Mouse (Mus musculus) MEL (cell line): ENCODE measurements around the gene Frs2.

Experiments
- CTCF ChIP-seq, 3 experiments: IDR thresholded peaks in 2 of 3; conservative IDR thresholded peaks in 1 of 3; 2 replicates each; pipeline ENCODE4 v1.5.1; 2011 to 2012; ENCODE audit warnings: low read length in 3 of 3, low read depth in 2 of 3, mild to moderate bottlenecking in 2 of 3, improper control_type of control experiment in 1 of 3, inconsistent platforms in 1 of 3, mixed read lengths in 1 of 3, moderate library complexity in 1 of 3; ENCODE audit not compliant: control insufficient read depth in 1 of 3, insufficient read depth in 1 of 3, poor library complexity in 1 of 3, severe bottlenecking in 1 of 3
- EP300 ChIP-seq, 2 experiments: IDR thresholded peaks; 2 replicates each; pipeline ENCODE4 v1.6.1; 2011; ENCODE audit warnings: improper control_type of control experiment in 2 of 2, low read length in 2 of 2, low read depth in 1 of 2, mild to moderate bottlenecking in 1 of 2
- GATA1 ChIP-seq: IDR thresholded peaks from 2 replicates; pipeline ENCODE4 v1.6.1; 2011; ENCODE audit warnings: low read depth, low read length, improper control_type of control experiment
- NRF1 ChIP-seq: IDR thresholded peaks from 2 replicates; pipeline ENCODE4 v1.6.1; 2014; ENCODE audit warnings: low read depth, mild to moderate bottlenecking, inconsistent platforms, low read length, improper control_type of control experiment, moderate library complexity; ENCODE audit not compliant: poor library complexity, insufficient read depth, severe bottlenecking
- POLR2A ChIP-seq, 2 experiments: IDR thresholded peaks; 2 replicates each; pipeline ENCODE4 v1.6.1; 2011 to 2012; ENCODE audit warnings: low read length in 2 of 2, mild to moderate bottlenecking in 2 of 2, control low read depth in 1 of 2, improper control_type of control experiment in 1 of 2, low read depth in 1 of 2, moderate library complexity in 1 of 2; ENCODE audit not compliant: control insufficient read depth in 1 of 2, insufficient read depth in 1 of 2, poor library complexity in 1 of 2
- TAL1 ChIP-seq: IDR thresholded peaks from 2 replicates; pipeline ENCODE4 v1.6.1; 2012; ENCODE audit warnings: mild to moderate bottlenecking, inconsistent platforms, low read length, moderate library complexity, mixed read lengths
- USF2 ChIP-seq, 2 experiments: IDR thresholded peaks; 2 replicates each; pipeline ENCODE4 v1.6.1; 2011 to 2012; ENCODE audit warnings: improper control_type of control experiment in 2 of 2, low read length in 2 of 2, borderline replicate concordance in 1 of 2, inconsistent platforms in 1 of 2, low read depth in 1 of 2, mild to moderate bottlenecking in 1 of 2; ENCODE audit not compliant: insufficient read depth in 1 of 2
- ZMIZ1 ChIP-seq: IDR thresholded peaks from 2 replicates; pipeline ENCODE4 v1.6.1; 2012; ENCODE audit warnings: low read depth, mild to moderate bottlenecking, inconsistent platforms, low read length, improper control_type of control experiment, moderate library complexity

GRCm38 (mm10) chr10:117111455-117111854 lies 36.9 kb downstream of the Frs2 start:
- TF ChIP-seq CTCF (IDR thresholded peaks at IDR 0.05 in 2 of 3, conservative IDR thresholded peaks at IDR 0.05 in 1 of 3; ENCODE audit: control insufficient read depth in 1 of 3, insufficient read depth in 1 of 3, low read depth in 2 of 3, low read length in 3 of 3, poor library complexity in 1 of 3, severe bottlenecking in 1 of 3) (no peak), POLR2A (IDR thresholded peaks at IDR 0.05; ENCODE audit: control insufficient read depth in 1 of 2, insufficient read depth in 1 of 2, low read depth in 1 of 2, low read length in 2 of 2, poor library complexity in 1 of 2) (no peak), GATA1 (no peak), ZMIZ1 (no peak), USF2 (IDR thresholded peaks at IDR 0.05; ENCODE audit: borderline replicate concordance in 1 of 2, insufficient read depth in 1 of 2, low read depth in 1 of 2, low read length in 2 of 2) (no peak), NRF1 (no peak), TAL1 (no peak), EP300 (IDR thresholded peaks at IDR 0.05; ENCODE audit: low read depth in 1 of 2, low read length in 2 of 2) (no peak)
